Comparison of ENCODE assay signal across 8 mouse cellular contexts in the genomic region with DNA sequence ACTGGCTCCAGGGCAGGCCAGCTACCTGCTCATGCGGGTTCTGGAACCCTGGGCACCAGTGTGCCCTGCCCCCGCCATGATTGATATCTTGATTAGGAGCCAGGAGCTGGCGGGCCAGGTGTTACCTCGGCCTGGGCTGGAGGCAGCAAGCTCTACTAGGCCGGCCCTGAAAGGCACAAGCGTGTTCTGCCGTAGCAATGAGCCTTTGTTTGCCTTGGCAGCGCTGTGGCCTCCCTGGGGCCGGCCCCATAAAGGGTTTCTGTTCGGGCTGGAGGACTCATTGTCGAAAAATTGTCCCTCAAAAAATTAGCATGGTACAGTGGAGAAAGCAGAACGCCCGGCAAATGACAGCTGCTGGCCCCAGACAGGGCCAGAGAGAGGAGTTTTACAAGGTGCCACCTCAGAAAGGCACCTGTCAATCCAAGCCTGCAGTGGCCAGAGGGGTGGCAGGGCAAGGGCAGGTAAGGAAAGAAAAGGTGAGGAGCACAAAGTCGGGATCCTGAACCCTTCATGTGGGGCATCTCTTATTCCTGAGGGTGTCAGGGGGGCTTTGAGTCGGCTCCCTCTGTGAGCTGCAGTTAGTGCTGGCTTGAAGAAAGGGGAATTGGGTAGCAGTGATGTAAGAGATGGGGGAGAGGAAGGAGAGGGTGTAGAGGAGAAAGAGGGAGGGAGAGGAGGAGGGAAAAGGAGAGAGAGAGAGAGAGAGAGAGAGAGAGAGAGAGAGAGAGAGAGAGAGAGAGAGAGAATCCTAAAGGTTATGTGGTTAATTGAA.
DNase-seq lines count a peak whose midpoint lies in the region; ATAC-seq and TF ChIP-seq lines count a peak whose summit lies in the region.

No protein-coding gene starts in this region.

- peak; percentile 91 for ATAC-seq in forebrain, postnatal 0 days
- ATAC-seq in lung, embryonic 15.5 days (ENCODE audit: borderline replicate concordance, extremely low read depth, low FRiP score, low TSS enrichment): peak; percentile 66; the same call in 1 of the 2 replicates

- no peak overlapping the region for H3K4me2 ChIP-seq in forebrain, postnatal 0 days (ENCODE audit: low read depth)
- no peak overlapping the region for H3K4me2 ChIP-seq in lung, embryonic 15.5 days

- H3K9me3 ChIP-seq in forebrain, postnatal 0 days (ENCODE audit: low read length): no peaks in the 10 kb centered on the region
- H3K9me3 ChIP-seq in lung, embryonic 15.5 days: no peaks in the 10 kb centered on the region

- H3K4me1 ChIP-seq in forebrain, postnatal 0 days (ENCODE audit: insufficient read depth): no peaks in the 10 kb centered on the region
- H3K4me1 ChIP-seq in lung, embryonic 15.5 days: peaks cover 7% of the 10 kb centered on the region; the same call in 1 of the 2 replicates

- no peak overlapping the region for H3K9ac ChIP-seq in forebrain, postnatal 0 days
- H3K9ac ChIP-seq in lung, embryonic 15.5 days: no peak overlapping the region

- H3K4me3 ChIP-seq in forebrain, postnatal 0 days (ENCODE audit: low read depth, low read length): no peak overlapping the region
- H3K4me3 ChIP-seq in lung, embryonic 15.5 days: no peak overlapping the region

- H3K36me3 ChIP-seq in forebrain, postnatal 0 days (ENCODE audit: insufficient read depth): no peaks in the 10 kb centered on the region
- no peaks in the 10 kb centered on the region for H3K36me3 ChIP-seq in lung, embryonic 15.5 days

- 6% methylated on average over 15 of the region's 15 CpGs for WGBS in forebrain, postnatal 0 days
- WGBS in lung, embryonic 15.5 days: 17% methylated on average over 15 of the region's 15 CpGs

- peak; percentile 69 for DNase-seq in 3134 (ENCODE audit: extremely low read depth, insufficient read length, low spot score)
- peak; percentile 36 for DNase-seq in brain, embryonic 18.5 days (ENCODE audit: low read depth, low spot score)
- DNase-seq in forebrain, postnatal 0 days: peak; percentile 73
- peak; percentile 4 to 17 for DNase-seq in kidney, postnatal 36 days
- peak; percentile 21 for DNase-seq in right cerebral cortex, postnatal 14 days
- DNase-seq in thymus, adult 18-20 months: no peak
- no peak for DNase-seq in adrenal gland, adult 18-20 months (ENCODE audit: low spot score in 2 of 2)

- H3K27me3 ChIP-seq in forebrain, postnatal 0 days (ENCODE audit: insufficient read depth, low read length): no peaks in the 10 kb centered on the region
- no peaks in the 10 kb centered on the region for H3K27me3 ChIP-seq in lung, embryonic 15.5 days

- peak overlapping the region; percentile 71 for H3K27ac ChIP-seq in forebrain, postnatal 0 days (ENCODE audit: low read depth, low read length)
- H3K27ac ChIP-seq in lung, embryonic 15.5 days: peak overlapping the region; percentile 75

- TF ChIP-seq CTCF in forebrain, postnatal 0 days (IDR thresholded peaks at IDR 0.05; ENCODE audit: low read depth): no peak

Comparison
In these comparisons a context has a peak if more than half of its experiments do, and no peak if none do; other contexts are left out.
1. DNase-seq: peak in 3134 (single experiment), brain, embryonic 18.5 days (single experiment), forebrain, postnatal 0 days (single experiment), kidney, postnatal 36 days (2 of 2) and right cerebral cortex, postnatal 14 days (single experiment); none in thymus, adult 18-20 months (0 of 2) and adrenal gland, adult 18-20 months (0 of 2).